Mouse (Mus musculus): ENCODE data around the gene Cdr2. TPM values are rescaled to one million over a fixed set of nuclear protein-coding genes. Genes with fewer than 3 reads are reported as not detected.
"Not testable (repeated sequence)": the region's sequence is repeated elsewhere in the genome, so short reads cannot be mapped to it uniquely, and the experiment has no call there.

Gene Cdr2
- 10 to 100 TPM in 1 of 2 experiments, 1 to 10 TPM in 1; 6.9 to 10.9 TPM for total RNA-seq (2021)
- long read RNA-seq, experiment 1, transcript Cdr2-201 (5 exons, 2,525 nt) = major isoform, 11 of 11 reads
- long read RNA-seq, experiment 1, partial matches to known transcripts = 0 of 11 reads
- long read RNA-seq, experiment 1, other reads (novel, unspliced or antisense) = 0 of 11 reads
- long read RNA-seq, experiment 2, transcript Cdr2-201 (5 exons, 2,525 nt) = major isoform, 5 of 7 reads
- long read RNA-seq, experiment 2, partial matches to known transcripts = 0 of 7 reads
- long read RNA-seq, experiment 2, other reads (novel, unspliced or antisense) = 1 of 7 reads

- peak; percentile 83 for DNase-seq
Measured at GRCm38 (mm10) chr7:120982200-120982841, at the start of gene Cdr2, which contains the start of gene Mfsd13b. Cdr2 (minus strand) TSS chr7:120982312. Mfsd13b (plus strand) TSS chr7:120982509.

DNA sequence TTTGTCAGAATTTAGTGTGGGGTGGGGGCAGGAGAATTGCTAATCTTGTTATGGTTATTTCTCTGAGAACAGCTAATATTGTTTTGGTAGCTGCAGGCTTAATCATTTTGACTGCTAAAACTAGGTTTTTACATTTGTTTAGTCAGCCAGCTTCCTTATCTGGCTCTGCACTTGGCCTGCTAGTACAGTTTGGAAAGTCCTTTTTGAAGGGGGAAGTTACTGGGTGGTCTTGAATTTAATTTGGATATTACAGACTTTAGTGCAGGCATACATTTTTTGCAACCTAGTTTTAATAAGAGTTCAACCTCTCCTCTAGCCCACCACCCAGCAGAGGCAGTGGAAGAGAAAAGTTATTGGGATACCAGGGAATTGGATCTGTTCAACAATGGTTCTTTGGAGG, 47.8 kb upstream of the Cdr2 start:
- not testable (repeated sequence) for DNase-seq

- no peak for DNase-seq
Measured at GRCm38 (mm10) chr7:121026300-121026699, 44.2 kb upstream of the Cdr2 start.

DNA sequence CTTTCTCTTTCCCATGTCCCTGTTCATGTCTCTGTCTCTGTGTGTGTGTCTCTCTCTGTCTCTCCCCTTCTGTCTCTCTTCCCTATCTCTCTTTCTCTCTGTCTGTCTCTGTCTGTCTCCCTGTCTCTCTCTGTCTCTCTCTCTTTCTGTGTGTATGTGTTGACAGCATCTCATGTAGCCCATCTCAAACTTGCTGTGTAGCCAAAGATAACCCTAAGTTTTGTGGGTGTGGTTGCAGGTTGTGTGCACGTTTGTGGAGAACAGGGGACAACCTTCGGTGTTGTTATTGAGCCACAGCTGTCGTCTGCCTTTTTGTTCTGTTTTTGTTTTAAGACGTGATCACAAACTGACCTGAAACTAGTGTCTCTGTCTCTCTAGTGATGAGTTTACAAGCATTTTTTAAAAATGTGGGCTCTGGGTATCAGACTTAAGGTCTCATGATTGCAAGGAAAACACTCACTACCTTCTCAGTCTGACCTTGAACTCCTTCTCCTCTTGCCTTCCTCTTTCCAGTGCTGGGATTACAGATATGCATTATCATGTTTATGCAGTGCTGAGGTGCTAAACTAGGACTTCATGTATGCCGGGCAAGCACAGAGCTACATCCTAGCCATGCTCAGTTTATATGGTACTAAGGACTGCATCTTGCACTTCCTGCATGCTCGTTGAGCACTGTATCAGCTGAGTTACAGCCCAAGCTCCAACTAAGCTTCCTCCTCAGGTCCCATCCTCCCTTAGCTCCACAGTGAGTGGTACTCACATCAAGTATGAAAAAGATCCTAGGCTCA, 43.3 kb upstream of the Cdr2 start:
- no peak for DNase-seq

DNA sequence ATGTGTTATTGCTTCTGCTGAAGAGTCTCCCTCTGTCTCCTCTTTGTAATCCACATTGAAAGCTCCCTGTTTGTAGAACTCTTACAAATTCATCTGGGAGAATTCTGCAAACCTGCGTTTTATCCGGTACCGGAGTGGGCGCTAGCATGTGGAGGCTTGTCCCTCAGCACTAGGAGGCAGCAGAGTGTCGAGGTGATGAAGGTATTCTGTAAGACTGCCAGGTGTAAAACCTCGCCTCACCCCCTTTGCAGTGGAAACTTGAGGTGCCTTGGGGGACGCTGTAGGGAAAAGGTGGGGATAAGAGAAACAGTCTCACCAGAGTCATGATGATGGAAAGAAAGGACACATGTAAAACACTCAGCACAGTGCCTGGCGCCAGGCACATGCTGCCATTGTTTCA, 38.2 kb upstream of the Cdr2 start:
- no peak for DNase-seq

DNA sequence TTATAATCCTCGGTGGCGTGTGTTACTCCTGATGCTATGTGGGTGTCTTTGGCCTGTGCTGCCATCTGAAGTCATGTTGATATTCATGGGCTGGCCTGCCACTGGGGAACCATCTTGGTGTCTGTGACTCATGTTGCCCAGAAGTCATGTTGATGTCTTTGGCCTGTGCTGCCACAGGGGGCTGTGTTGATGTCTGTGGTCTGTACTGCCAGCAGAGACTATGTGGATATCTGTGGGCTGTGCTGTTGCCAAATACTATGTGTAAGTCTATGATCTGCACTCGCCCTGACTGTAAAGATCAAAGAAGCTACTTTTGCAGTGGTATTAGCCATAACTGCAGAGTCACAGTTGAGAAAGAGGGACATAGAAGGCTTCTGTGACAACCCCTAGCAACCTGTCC, 36.7 kb upstream of the Cdr2 start:
- no peak for DNase-seq

GRCm38 (mm10) chr7:121014486-121014885, 32.4 kb upstream of the Cdr2 start:
- no peak for DNase-seq

- DNase-seq = no peak
Measured at GRCm38 (mm10) chr7:121011794-121012689, 29.9 kb upstream of the Cdr2 start.

DNA sequence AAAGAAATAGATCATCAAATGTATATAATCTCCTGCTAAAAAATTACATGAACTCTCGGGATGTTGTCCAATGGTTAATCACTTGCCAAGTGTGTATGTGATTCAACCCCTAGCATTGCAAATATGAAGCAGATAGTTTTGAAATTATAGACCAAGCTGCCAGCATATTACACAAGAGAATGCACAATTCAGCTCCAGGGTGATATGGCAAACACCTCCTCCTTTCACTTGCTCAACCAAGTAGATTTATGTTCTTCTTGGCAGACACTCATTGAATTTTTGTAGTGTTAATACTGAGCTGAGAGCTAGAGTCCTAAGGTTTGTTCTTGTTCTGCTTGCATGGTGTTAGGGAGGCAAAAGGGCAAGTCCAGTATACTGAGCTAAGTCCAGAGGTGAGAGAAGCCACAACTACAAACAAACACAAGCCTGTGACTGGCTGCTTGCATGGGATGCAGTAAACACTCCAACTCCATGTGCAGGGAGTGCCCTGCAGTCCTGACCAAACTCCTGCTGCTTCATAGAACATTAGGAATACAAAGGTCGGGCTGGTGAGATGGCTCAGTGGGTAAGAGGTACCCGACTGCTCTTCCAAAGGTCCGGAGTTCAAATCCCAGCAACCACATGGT, 21.8 kb upstream of the Cdr2 start:
- DNase-seq = no peak

GRCm38 (mm10) chr7:121002407-121002928, 20.4 kb upstream of the Cdr2 start:
- DNase-seq = no peak

DNA sequence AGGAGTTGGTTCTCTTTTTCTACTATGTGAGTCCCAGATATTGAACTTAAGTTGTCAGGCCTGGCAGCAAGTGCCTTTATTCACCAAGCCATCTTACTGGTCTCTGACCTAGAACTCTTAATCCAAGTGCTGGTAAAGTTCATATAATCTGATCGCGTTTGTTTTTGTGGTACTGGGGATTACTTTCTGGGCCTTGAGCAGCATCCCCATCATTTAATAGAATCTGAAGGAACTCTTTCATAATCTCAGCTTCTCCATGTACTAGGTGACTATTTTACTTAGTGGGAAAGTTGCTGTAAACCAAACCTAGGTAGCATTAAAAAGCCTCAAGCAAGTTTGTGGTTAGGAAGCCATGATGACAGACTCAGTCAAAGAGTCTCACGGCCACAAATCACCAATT, 19.8 kb upstream of the Cdr2 start:
- no peak for DNase-seq

GRCm38 (mm10) chr7:121000065-121000822, 18.1 kb upstream of the Cdr2 start:
- no peak for DNase-seq

DNA sequence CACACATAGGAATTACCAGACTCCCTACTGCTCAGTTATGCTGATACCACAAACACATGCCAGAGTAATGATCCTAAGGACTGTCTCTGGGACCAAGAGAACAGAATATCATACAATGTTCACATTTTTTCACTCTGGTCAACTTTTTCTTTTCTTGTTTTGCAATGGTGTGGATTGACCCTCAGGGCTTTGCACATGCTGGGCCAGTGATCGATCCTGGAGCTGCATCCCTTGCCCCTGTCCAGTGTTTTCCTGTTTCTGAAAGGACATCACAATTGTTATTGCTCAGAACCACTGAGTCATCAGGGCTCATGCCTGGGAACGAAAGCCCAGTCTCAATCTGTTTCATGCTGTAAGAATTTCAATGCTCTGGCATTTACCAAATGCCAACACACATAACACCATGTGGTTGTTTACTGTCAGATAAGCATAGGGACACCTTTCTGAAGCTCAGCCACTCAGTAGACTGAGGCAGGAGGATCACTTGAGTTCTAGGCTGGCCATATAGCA, 17.0 kb upstream of the Cdr2 start:
- no peak for DNase-seq

GRCm38 (mm10) chr7:120991191-120991590, 9.1 kb upstream of the Cdr2 start:
- no peak for DNase-seq

DNA sequence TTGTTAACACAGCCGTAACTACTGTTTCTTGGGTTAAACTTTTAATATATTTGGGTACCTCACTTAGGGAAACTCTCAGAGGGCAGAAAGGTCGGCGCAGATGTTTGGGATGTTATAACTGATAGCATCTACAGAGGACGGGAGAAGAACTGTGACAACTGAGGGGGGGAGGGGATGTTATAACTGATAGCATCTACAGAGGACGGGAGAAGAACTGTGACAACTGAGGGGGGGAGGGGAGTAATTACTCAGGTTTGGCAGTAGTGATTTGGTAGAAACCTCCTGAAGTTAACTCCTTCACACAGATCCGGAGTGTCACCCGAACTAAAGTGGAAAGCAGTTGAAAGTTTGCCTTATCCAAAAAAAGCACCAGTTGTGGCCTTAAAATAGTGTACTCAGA, 856 bp upstream of the Cdr2 start:
- no peak for DNase-seq

DNA sequence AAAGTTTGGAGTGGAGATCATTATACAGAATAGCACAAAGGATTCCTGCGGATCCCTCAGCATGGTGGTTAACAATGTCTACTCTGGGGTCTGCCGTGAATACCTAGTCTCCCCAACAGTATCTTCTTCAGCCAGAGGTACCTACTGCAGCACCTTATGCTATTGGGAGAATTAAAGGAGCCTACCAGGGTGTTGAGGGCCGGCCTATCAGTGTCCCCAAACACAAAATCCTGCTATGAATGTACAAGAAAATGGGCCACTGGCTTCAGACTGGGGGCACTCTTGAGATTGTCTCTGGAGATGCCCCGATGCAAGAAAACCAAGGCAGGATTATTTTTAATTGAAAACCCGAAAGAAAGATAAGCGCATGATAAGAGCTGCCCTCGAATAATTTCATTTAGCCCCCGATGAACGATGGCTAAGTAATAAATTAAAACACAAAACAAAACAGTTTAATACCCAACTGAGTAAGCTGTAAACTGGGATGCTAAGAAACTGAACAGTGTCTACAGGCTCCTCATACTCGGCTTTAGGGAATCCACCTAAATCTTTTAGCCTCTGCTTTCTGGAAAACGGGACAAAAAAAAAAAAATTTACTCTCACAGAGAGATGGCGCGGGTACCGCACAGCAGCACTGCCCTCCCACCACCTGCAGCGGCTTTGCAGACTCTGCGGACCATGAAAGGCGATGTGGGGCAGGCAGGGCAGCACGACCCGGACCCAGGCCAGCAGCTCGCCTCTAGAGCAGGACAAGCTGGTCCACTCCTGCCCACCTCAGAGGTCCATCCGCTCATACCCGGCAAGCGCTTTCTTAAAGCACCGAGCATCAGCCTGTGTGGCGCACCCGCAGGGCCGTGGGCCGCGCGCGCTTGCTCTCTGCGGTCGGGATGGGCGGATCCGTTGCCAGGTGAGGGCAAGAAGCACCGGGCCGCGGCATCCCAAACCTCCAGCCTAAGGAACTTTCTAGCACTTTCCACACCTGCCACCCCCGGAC, 884 bp downstream of the Cdr2 start:
- DNase-seq = peak; percentile 46

DNA sequence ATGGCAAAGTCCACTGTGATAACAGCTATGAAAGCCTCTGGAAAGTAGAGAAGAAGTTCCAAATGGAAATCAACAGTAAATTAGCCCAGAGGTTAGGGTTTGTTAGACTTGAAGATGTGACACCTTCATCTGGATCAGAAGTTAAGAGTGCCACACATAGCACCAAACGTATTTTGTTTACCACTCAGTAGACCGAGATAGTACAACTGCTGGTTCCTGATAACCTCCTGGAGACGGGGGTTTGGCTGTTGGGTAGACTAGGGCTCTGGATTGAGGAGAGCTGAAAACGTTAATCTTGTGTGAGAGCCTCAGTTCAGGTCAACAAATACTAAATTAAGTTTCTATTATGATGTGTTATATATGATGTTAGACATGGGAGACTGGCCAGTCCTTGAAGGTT, 2.1 kb downstream of the Cdr2 start:
- DNase-seq = no peak

GRCm38 (mm10) chr7:120977063-120977462, 5.0 kb downstream of the Cdr2 start:
- peak; percentile 37 for DNase-seq

DNA sequence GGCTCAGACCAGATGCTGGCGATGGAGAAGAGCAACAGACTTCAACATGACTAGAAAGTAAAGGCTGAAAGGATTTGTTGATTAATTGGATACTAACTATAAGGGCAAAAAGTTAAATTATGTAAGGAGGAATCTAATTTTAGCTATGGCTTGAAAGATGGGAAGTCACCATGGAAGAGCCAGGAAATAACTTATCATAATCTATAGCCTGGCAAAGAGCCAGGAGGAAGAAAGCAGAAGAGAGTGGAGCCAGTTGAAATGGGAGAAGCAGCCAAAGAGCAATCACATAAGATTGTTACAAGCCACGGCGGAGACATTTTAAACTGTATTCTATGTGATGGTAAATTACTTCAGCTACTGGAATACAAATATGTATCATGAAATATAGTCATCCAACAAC, 8.1 kb downstream of the Cdr2 start:
- no peak for DNase-seq

All from gastrocnemius, postnatal 10 days (tissue).